Mouse (Mus musculus) lung, postnatal 10 days (tissue): ENCODE results near the gene Itpkb.
"Not testable (repeated sequence)": the region's sequence is repeated elsewhere in the genome, so short reads cannot be mapped to it uniquely, and the experiment has no call there.

Experiments used
- DNase-seq: peaks from one replicate; pipeline ENCODE4 v3.0.0; 2021

Gene Itpkb

GRCm38 (mm10) chr1:180370858-180371652 is 40.8 kb downstream of the Itpkb start:
- DNase-seq = no peak

DNA sequence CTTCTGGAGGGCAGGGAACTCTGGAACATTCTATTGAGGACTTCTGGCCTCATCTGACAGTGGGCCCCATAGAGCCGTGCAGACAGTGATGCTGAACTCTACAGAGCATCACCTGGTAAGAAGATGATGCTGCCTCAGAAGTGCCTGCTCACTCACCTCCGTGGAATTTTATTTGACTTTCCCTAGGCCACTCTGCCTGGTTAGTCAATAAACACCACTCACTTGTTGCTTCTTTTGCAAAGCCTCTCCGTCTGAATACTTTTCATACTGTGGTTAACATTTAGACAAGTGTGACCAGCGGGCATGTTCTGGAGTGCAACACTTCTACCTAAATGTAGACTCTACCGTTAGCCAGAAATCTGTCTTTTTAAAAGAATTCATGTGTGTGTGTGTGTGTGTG is 42.0 kb downstream of the Itpkb start:
- not testable (repeated sequence) for DNase-seq

- DNase-seq = no peak
Observed at GRCm38 (mm10) chr1:180376598-180376997, 46.3 kb downstream of the Itpkb start.

GRCm38 (mm10) chr1:180379559-180379958 is 49.3 kb downstream of the Itpkb start:
- DNase-seq = no peak

- no peak for DNase-seq
Observed at GRCm38 (mm10) chr1:180382358-180382757, 52.1 kb downstream of the Itpkb start.

GRCm38 (mm10) chr1:180383884-180384283 is 53.6 kb downstream of the Itpkb start:
- DNase-seq = no peak

DNA sequence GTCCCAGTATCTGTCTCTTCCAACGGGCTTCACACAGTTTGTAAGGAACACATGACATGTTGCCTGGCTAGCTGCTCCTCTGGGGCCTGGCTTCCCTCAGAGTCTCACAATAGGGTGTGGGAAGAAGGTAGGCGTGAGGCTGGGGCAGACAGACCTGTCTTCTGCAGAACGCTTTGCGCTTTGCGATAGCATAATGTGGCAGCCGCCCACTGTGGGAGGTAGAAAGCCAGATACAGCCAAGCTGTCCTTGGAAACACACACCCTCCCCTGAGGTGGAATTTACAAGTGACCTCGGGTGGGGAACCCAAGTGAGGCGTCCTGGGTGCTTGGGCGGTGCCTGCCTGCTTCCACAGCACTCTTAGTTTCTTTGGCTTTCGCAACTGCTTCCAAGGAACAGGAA is 54.2 kb downstream of the Itpkb start:
- DNase-seq = peak; percentile 49

GRCm38 (mm10) chr1:180385308-180385707 is 55.0 kb downstream of the Itpkb start:
- DNase-seq = no peak

- peak; percentile 99 for DNase-seq
Observed at GRCm38 (mm10) chr1:180386951-180387749, 56.9 kb downstream of the Itpkb start.

DNA sequence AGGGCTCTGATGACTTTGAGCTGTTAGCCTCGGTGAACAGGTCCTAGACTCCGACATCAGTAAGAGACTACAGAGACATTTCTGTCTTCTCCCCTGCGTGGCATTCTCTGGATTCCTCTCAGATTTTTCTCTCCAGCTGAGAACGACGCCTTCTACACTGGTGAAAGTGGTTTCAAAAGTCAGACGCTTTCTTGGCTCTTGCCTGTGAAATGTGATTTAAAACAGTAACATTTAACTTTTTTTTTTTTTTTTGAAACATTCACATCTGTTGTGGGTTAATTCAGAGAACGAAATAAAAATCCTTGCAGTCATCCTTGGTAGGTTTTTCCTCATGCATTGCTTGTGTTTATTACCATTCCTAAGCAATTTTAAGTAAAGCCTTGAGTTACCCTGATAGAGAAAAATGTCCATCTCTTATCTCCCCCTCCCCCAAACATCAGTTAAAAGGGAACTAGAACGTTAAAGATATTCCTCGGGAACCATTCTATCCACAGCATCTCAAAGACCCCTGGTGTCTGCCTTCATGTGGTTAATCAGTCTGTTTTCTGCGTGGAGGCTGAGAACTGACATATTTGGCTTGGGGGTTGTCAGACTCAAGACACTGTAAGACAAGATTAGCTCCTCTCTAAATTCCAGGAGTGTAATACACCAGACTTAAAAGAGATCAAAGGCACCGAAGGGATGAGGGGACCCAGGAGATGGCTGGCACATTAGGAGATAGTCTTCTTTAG is 57.6 kb downstream of the Itpkb start:
- no peak for DNase-seq

DNA sequence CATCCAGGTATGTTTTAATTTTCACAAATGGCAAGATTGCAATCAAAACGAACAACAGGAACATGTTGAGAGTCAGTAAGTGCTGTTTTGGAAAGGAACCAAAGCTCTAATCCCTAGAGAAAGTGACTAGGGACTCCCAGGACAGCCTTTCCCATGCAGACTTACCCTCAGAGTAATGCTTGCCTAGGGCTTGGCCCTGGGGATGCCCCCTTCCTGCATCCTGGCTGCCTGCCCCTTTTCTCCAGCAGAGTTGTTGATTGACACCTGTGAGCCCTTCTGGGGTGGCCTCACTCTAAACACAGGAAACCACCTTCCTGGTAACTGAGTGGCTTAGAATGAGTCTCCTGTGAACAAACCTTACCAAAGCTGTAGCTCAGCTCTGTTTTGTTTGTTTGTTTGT is 58.2 kb downstream of the Itpkb start:
- DNase-seq = no peak

DNA sequence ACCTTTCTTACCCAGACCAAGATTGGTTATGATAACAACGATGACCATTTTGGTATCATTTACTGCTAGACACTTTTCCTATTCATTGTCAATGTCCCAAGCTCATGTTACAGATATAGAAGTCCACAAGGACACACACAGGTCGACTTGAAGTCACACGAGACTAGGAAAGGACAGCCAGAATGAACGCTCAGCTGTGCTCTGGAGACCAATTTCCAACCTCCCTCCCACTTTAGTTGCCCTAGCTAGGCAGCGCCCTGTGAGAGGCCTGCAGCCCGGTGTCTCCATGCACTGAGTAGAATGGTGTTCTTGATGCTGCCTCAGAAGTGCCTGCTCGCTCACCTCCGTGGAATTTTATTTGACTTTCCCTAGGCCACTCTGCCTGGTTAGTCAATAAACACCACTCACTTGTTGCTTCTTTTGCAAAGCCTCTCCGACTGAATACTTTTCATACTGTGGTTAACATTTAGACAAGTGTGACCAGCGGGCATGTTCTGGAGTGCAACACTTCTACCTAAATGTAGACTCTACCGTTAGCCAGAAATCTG is 59.0 kb downstream of the Itpkb start:
- DNase-seq = peak; percentile 54

GRCm38 (mm10) chr1:180390321-180390731 is 60.0 kb downstream of the Itpkb start:
- peak; percentile 46 for DNase-seq

DNA sequence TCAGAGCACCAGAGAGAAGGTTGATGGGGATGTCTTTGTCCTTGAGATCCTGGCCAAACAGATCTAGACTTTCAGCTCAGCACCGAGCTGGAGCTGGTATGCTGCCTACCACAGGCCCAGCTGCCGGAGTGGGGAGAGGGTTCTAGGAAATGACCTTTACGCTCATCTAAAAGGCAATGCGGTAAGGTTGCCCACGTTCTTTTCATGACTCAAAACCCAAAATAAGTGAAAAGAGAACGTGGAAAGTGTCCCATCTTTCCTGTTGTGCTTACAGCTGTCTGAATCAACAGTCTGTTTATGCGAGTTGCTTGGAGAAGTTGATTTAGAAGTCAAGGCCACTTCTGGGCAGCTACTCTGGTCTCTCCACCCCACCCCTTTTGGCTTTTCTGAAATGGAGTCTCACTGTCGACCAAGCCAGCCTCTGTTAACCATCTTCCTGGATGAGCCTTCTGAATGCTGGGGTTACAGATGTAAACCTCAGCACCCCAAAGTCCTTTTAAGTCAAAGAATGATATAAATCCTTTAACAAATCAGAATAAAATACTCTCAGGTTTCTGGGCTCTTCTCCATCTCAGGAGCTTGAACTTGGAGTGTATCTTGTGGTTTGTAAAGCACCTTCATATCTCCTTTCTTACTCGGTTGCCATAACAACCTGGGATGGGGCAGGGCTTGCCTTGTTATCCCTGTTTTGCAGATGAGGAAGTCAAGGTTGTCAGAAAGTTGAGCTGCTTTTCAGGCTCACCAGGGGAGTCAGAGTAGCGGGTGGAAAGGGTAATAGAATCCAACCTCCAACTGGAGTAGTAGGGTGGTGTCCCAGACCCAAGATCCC is 60.7 kb downstream of the Itpkb start:
- peak; percentile 43 for DNase-seq

- no peak for DNase-seq
Observed at GRCm38 (mm10) chr1:180391575-180391945, 61.3 kb downstream of the Itpkb start.

- no peak for DNase-seq
Observed at GRCm38 (mm10) chr1:180392137-180392798, 62.0 kb downstream of the Itpkb start.

- DNase-seq = no peak
Observed at GRCm38 (mm10) chr1:180393017-180393797, 62.9 kb downstream of the Itpkb start.

GRCm38 (mm10) chr1:180393873-180394272 is 63.6 kb downstream of the Itpkb start:
- DNase-seq = peak; percentile 35

DNA sequence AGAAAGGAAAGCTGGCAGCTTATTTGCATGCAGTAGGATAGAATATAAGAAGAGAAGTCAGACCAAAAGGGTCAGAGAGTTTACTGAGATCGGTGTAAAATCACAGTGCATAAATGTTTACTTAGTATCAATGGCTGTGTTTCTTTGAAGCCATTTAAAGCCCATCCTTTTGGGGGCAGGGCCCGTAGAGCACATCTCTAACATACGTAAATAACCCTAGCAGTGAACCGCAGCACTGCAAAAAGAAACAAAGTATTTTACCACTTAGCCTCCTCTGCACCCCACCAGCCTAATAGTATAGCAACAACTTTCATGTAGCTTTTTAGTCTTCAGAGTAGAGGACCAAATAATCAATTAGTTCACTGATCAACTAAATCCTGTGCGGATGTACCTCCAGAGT is 67.4 kb downstream of the Itpkb start:
- no peak for DNase-seq

GRCm38 (mm10) chr1:180398446-180398845 is 68.2 kb downstream of the Itpkb start:
- DNase-seq = no peak
